8 mouse cellular contexts compared by ENCODE assay signal in the genomic region with DNA sequence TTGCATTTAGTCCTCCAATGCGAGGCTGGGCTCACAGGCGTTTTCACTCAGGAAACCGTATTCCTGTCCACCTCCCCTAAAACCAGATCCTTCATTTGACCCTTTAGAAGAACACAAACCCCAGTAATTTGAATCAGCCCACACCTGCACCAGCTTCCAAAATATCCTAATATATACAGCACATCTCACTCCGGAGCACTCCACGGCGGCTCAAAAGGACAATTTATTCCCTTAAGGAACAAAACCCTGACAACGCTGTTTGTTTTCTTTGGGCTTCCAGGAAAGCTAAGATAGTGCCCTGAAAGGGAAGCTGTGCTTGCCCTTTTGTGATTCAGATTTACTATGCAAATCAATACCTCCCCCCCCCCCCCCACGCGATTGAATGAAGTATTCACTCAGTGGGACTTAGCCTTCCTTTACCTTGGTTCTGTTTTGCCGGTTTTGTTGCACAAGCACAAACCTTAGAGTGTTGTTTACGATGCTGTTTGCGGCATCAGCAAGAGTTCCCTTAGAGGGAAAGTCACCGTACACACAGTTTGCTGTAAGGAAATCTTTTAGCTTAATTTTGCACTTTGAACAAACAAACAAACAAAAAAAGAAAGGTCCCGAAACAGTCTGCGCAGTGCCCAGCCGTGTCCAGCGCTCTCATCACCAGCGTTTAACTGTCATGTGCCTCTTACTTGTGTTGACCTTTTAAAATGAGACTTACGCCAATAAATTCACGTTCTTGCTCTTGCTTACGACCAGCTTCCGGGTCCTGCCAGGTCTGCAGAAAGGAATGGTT.
DNase-seq lines count a peak whose midpoint lies in the region; ATAC-seq lines count a peak whose summit lies in the region.

No protein-coding gene starts in this region.

- peak overlapping the region; percentile 54 for H3K4me3 ChIP-seq in kidney, embryonic 16.5 days (ENCODE audit: low read length)
- H3K4me3 ChIP-seq in forebrain, embryonic 10.5 days, result peak overlapping the region; percentile 59
- peak overlapping the region; percentile 54 for H3K4me3 ChIP-seq in limb, embryonic 13.5 days

- no peaks in the 10 kb centered on the region for H3K36me3 ChIP-seq in kidney, embryonic 16.5 days (ENCODE audit: insufficient read depth, low read length)
- no peaks in the 10 kb centered on the region for H3K36me3 ChIP-seq in forebrain, embryonic 10.5 days (replicated peaks)
- no peaks in the 10 kb centered on the region for H3K36me3 ChIP-seq in limb, embryonic 13.5 days

- no peak for DNase-seq in kidney, postnatal 25 days
- peak; percentile 51 for DNase-seq in forebrain, embryonic 10.5 days (ENCODE audit: extremely low spot score, low spot score)
- DNase-seq in retina, postnatal 1 day, result peak; percentile 40
- no peak for DNase-seq in adipocyte (ENCODE audit: low spot score)
- no peak for DNase-seq in gastrocnemius, postnatal 14 days
- DNase-seq in adrenal gland, postnatal 25 days, result no peak

- intact Hi-C loops in gastrocnemius, postnatal 14 days (cut with DNase I; ENCODE audit: low total_unique reads), result no loop called here

- H3K9me3 ChIP-seq in kidney, embryonic 16.5 days (ENCODE audit: low read length), result no peaks in the 10 kb centered on the region
- no peaks in the 10 kb centered on the region for H3K9me3 ChIP-seq in forebrain, embryonic 10.5 days
- no peaks in the 10 kb centered on the region for H3K9me3 ChIP-seq in limb, embryonic 13.5 days

- H3K27me3 ChIP-seq in kidney, embryonic 16.5 days (ENCODE audit: insufficient read depth, low read length), result peaks cover 64% of the 10 kb centered on the region
- peaks cover 100% of the 10 kb centered on the region for H3K27me3 ChIP-seq in forebrain, embryonic 10.5 days (ENCODE audit: poor library complexity, severe bottlenecking)
- H3K27me3 ChIP-seq in limb, embryonic 13.5 days, result peaks cover 57% of the 10 kb centered on the region

- WGBS in kidney, embryonic 16.5 days, result under 1% methylated on average over 22 of the region's 22 CpGs
- WGBS in forebrain, embryonic 10.5 days, result under 1% methylated on average over 22 of the region's 22 CpGs
- WGBS in limb, embryonic 13.5 days, result 3% methylated on average over 22 of the region's 22 CpGs

- H3K4me2 ChIP-seq in kidney, embryonic 16.5 days (replicated peaks; ENCODE audit: low read depth, low read length), result peak overlapping the region; percentile 87
- peak overlapping the region; percentile 96 for H3K4me2 ChIP-seq in limb, embryonic 13.5 days (replicated peaks)

- peak; percentile 29; the same call in 1 of the 2 replicates for ATAC-seq in kidney, embryonic 16.5 days (ENCODE audit: low FRiP score, low TSS enrichment)
- ATAC-seq in limb, embryonic 13.5 days (ENCODE audit: low FRiP score, low read depth), result no peak

- peak overlapping the region; percentile 85 for H3K27ac ChIP-seq in kidney, embryonic 16.5 days (ENCODE audit: low read length)
- peak overlapping the region; percentile 88 for H3K27ac ChIP-seq in forebrain, embryonic 10.5 days
- H3K27ac ChIP-seq in limb, embryonic 13.5 days, result no peak overlapping the region; the same call in 1 of the 2 replicates

- H3K4me1 ChIP-seq in kidney, embryonic 16.5 days (ENCODE audit: insufficient read depth, low read length), result peaks cover 13% of the 10 kb centered on the region
- H3K4me1 ChIP-seq in forebrain, embryonic 10.5 days, result peaks cover 37% of the 10 kb centered on the region
- peaks cover 53% of the 10 kb centered on the region for H3K4me1 ChIP-seq in limb, embryonic 13.5 days

- peak overlapping the region; percentile 59 for H3K9ac ChIP-seq in kidney, embryonic 16.5 days (replicated peaks; ENCODE audit: low read length)
- H3K9ac ChIP-seq in limb, embryonic 13.5 days, result peak overlapping the region; percentile 81

Comparison
In these comparisons a context has a peak if more than half of its experiments do, and no peak if none do; other contexts are left out.
1. DNase-seq: peak in forebrain, embryonic 10.5 days (single experiment) and retina, postnatal 1 day (single experiment); none in kidney, postnatal 25 days (0 of 2), adipocyte (single experiment), gastrocnemius, postnatal 14 days (single experiment) and adrenal gland, postnatal 25 days (single experiment).
2. Peak in every context shown above with its lines, with median percentiles within 50 percentile points of each other: H3K4me3 ChIP-seq.